Mouse (Mus musculus): Measurements from ENCODE around the gene Vsx1. TPM values are rescaled to one million over a fixed set of nuclear protein-coding genes. Genes with fewer than 3 reads are reported as not detected.
A peak's percentile ranks its signal among the peaks of the same experiment; 100 is the strongest.

Gene Vsx1
- 0.15 and 0.16 TPM in 2 replicates for polyA plus RNA-seq (2012; rRNA removed)

GRCm38 (mm10) chr2:150689223-150689800, at the start of gene Vsx1:
Gene Vsx1, minus strand, starts transcription at chr2:150689360.
- DNase-seq (ENCODE audit: extremely low spot score in 1 of 2, low spot score in 1 of 2) = no peak

DNA sequence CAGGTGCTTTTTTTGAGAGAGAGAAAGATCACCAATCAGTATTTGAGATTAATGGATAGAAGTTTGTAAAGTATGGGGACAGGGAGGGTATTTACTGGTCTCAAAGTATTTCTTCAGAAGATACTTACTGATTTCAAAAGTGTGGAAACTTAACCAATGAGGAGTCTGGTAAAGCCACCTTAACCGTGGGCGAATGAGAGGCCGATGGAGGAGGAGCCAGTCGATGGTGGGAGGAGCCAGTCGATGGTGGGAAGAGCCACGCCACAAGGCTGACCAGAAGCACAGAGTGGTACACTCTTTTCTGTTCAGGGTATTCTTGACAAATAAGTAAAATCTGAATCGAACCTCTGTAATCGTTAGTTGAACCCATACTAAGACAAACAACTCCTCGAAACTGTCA, 48.7 kb upstream of the Vsx1 start:
- DNase-seq (ENCODE audit: extremely low spot score in 1 of 2, low spot score in 1 of 2) = no peak

DNA sequence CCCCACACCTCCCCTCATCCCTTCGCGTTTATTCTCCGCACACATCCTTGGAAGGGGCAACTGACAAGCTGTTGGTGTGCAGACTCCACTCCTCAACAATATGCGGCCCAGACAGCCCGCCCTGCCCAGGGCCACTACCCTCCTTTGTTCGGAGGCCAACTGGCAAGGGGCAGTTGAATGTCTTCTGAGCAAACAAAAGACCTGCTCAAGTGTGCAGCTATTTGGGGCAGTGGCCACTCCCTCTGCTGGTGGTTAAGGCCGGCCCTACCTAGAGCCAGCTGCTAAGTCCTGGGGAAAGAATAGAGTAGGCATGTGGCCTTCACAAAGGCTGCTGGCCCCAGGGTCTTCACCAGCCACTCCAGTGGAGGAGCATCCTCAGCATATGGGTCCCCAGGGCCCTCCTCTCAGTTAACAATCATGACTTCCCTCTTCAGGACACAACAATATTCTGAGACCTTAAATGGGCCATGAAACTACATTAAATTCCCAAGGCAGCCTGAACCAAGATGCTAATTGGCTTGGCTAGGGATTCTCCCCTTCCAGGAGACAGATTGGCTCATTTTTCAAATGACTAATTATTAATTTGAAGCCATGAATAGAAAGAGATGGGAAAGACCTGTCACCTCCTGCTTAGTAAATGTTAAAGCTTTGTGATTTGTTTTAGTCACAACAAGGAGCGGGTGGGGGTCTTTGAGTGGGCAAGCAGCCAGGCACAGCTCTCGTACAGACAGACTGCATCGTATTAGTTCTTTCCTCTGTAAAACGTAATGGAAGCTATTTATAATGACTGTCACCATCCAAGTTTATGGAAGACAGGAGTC, 46.8 kb upstream of the Vsx1 start:
- DNase-seq (ENCODE audit: extremely low spot score in 1 of 2, low spot score in 1 of 2) = no peak

GRCm38 (mm10) chr2:150712167-150712674, 23.1 kb upstream of the Vsx1 start:
- no peak for DNase-seq (ENCODE audit: extremely low spot score in 1 of 2, low spot score in 1 of 2)

GRCm38 (mm10) chr2:150691481-150692170, 2.5 kb upstream of the Vsx1 start:
- DNase-seq (ENCODE audit: extremely low spot score in 1 of 2, low spot score in 1 of 2) = no peak

DNA sequence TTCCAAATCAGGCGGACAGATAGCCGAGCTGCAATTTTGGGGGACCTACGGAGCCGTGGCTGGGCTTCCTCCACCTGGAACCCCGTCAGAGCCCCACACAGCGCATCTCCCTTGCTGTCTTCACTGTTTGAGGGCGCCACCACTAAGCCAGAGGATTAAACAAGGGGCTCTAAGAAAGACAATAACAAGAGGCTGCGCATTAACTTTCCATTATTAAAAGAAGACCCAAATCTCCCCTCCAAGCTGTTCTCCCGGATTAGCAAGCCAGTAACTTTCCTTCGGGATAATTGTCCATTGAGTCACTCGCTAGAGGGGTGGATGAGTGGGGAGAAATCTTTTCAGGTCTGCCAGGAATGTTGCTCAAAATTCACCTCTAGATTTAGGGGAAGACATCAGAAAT, 1.1 kb upstream of the Vsx1 start:
- no peak for DNase-seq (ENCODE audit: extremely low spot score in 1 of 2, low spot score in 1 of 2)

DNA sequence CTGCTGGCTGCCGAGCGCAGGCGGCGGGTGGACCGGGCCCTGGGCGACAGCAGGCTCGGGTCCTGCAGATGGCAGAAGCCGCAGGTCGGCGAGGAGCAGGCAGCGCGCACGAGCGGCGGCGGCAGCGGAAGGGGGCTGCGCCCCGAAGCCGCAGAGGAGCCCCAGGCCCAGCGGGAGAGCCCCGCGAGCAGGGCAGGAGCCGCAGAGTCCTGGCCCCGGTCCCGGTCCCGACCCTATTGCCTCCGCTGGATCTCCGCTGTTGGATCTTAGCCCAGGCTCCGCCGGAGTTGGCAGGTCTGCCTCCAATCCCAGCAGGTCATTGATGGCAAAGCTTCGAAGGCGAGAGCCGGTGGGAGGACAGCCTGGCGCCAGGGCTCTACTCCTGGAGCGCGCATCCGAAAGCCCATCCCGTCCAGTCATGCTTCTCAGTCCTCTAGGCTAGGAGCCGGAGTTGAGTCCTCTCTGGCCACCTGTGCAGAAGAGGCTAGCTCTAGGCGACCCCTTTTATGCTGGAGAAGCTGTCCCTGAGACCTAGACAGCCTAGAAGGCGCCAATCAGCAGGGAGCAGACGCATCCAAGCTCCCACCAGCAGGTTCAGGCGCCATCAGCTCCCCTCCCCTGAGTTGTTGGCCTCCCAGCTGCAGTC, 496 bp downstream of the Vsx1 start:
- peak in 1 of 2 experiments; percentile 61 for DNase-seq (ENCODE audit: extremely low spot score in 1 of 2, low spot score in 1 of 2)

DNA sequence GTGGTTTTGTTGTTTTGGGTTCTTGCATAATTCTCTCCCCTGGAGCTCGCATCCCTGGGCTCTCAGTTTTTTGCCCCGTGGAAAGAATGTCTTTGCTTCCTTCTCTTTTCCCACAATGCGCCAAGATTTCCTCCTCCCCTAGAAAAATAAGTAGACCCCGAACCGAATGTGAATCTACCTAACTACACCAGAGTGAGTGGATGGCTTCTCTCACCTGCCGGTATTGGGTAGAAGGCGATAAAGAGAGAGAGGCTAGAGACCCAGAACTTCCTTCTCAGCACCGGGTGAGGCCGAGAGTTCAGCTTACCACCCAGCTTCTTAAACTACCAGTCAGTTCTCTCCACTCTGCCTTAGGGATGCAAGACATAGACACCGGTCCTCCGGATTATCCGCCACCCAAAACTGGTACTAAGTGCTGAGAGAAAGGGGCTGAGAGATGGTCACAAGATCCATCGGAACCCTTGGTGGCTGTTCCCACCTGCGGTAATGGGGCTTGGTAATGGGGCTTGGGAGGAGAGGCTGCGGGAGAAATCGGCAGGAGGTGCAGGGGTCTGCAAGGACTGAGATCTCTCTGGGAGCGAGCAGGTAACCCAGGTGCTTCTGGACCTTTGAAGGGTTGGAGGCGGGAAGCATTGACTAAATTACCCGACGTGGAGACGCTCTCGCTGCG, 1.2 kb downstream of the Vsx1 start:
- DNase-seq (ENCODE audit: extremely low spot score in 1 of 2, low spot score in 1 of 2) = no peak

DNA sequence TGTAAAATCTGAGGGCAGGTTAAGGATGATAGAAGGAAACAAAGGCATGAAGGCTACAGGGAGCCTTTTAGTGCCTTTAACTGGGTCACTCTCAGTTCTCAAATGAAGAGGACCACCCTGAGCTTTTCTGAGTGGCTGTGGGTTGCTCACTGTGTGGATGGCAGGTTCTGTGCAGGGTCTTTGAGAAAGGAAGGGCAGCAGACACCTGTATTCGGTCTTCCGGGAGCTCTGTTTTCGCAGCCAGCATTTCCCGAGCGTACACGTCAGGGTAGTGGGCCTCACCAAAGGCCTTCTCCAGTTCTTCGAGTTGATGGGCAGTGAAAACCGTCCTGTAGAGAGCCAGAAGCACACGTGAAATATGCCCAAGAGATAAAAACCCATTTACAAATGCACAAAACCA, 3.8 kb downstream of the Vsx1 start:
- no peak for DNase-seq (ENCODE audit: extremely low spot score in 1 of 2, low spot score in 1 of 2)

GRCm38 (mm10) chr2:150684451-150684850, 4.7 kb downstream of the Vsx1 start:
- DNase-seq (ENCODE audit: extremely low spot score in 1 of 2, low spot score in 1 of 2) = no peak

DNA sequence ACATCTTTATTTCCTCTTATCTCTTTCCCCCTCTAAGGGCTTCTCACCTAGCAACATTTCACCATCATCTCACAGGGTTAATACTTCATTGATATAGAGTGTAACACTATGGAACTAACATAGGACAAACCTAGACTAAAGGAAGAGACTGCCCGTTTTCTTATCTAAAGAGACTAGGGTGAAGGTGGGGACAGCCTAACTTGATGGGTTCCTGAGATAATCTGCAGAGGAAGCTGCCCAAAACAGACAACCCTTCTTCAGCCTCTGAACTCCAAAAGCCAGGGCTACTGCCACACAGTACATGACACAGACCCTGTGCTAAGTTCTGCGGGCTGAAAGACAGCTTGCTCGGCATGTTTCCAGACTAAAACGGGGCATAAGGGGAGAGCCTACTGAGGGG, 7.6 kb downstream of the Vsx1 start:
- DNase-seq (ENCODE audit: extremely low spot score in 1 of 2, low spot score in 1 of 2) = no peak

DNA sequence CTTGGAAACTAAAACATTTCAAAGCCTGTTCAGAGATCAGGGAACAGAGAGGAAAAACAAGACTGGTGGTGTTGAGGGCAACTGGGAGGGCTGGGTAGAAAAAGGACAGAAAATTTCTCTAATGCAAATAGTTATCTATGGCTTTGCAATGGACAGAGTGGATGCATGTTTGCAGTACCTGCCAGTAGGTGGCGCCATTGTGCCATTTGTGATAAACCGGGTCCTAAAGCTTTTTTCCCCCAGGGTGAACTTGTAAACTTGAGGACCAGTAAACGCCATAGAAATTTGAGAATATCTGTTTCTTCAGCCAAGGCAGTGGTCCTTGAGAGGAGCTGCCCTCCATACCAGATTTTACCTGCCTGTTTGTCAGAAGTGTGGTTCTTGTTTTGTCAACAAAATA, 10.8 kb downstream of the Vsx1 start:
- peak in 1 of 2 experiments; percentile 83 for DNase-seq (ENCODE audit: extremely low spot score in 1 of 2, low spot score in 1 of 2)

DNA sequence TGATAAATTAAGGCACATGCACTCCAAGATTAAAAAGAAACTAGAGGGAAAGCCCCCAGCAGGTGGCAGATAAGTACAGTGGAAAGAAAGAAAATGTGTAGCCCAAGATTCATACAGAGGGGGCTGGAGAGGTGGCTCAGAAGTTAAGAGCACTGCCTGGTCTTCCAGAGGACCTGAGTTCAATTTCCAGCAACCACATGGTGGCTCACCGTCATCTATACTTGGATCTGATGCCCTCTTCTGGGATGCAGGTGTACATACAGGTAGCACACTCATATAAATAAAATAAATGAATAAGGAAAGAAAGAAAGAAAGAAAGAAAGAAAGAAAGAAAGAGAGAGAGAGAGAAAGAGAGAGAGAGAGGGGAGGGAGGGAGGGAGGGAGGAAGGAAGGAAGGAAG, 13.6 kb downstream of the Vsx1 start:
- DNase-seq (ENCODE audit: extremely low spot score in 1 of 2, low spot score in 1 of 2) = no peak

GRCm38 (mm10) chr2:150674900-150675299, 14.3 kb downstream of the Vsx1 start:
- peak in 1 of 2 experiments; percentile 80 for DNase-seq (ENCODE audit: extremely low spot score in 1 of 2, low spot score in 1 of 2)

DNA sequence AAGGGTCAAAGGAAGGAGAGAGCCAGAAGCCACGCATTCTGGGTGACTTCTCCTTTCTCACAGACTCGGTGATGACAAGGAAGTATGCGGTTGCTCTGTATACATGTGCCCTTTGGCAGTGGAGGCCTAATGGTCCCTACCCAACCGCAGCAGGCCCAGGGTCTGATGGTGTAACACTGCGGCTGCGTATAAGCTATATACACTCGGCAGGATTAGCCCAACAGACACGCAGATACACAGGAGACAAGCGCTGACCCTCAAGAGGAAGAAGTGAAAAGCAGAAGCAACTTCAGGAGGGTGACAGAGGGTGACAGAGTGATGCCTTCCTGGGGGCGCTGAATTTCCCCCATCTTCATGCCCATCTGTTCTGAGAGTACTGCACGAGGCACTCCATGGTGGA, 15.2 kb downstream of the Vsx1 start:
- no peak for DNase-seq (ENCODE audit: extremely low spot score in 1 of 2, low spot score in 1 of 2)

DNA sequence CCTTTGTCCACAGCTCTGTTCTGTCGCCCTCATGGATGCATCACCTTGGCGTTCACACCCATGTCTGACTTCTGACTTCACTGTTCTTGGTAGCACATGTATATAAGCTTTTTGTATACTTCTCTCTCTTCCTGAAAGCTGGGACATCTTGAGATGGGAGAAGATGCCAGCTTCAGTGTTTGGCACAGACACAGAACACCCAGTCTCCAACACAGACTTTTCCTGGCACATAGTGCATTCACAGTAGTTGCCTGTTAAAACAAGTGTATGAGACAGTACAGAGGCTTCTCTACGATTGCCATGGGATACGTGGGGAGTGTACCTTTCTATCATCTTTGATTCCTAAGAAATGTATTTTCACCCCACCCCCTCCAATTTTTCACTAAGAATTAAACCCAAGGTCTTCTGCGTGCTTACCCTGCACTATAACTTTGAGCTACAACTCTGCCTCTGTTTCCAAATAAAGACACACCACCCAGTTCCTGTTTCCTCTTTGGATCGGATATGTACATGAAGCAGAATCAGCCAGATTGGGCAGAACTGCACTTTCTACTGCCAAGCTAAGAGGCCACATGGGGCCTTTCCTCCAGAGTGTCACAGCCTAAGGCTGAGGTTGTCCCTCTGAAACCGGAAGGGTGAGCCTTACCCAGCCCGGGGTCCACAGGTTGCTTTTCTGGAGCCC, 17.4 kb downstream of the Vsx1 start:
- DNase-seq (ENCODE audit: extremely low spot score in 1 of 2, low spot score in 1 of 2) = peak in 1 of 2 experiments; percentile 22

DNA sequence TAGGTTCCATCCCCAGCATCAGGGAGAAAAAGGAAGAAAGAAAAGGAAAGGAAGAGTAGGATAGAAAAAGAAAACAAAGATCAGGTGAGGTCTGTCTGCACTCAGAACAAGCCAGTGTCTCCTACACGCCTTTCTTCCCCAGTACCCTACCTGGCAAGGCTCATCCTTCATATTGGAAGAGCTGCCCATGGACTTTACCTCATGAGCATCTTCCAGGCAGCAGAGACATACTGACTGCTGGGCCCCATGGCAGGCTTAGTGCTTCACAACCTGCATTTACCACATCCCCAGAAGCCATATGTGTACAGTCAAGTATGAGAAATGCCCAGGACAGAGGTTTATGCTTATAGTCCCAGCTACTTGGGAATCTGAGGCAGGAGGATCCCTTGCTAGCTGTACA, 18.2 kb downstream of the Vsx1 start:
- DNase-seq (ENCODE audit: extremely low spot score in 1 of 2, low spot score in 1 of 2) = no peak

GRCm38 (mm10) chr2:150669454-150670045, 19.6 kb downstream of the Vsx1 start:
- no peak for DNase-seq (ENCODE audit: extremely low spot score in 1 of 2, low spot score in 1 of 2)

DNA sequence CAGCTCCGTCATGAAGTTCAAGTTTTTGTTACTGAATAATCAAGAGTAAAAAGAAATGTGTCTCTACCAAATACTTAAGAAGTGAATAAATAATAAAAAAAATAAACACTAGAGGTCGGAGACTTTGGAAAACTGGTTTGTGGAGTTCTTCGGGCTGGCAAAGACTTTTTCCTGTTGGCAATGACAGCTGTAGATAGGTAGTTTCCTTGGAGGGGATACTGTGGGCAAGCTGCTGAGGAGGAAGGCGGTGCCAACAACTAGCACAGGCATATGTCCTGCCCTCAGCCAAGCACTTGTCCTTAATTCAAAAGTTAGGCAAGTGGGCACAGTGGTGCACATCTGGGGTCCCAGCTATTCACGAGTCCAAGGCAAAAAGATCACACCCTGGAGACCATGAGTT, 20.2 kb downstream of the Vsx1 start:
- no peak for DNase-seq (ENCODE audit: extremely low spot score in 1 of 2, low spot score in 1 of 2)

Data from frontal cortex, adult 2 months (tissue).